Mouse (Mus musculus): ENCODE data around the gene Rec114.

GRCm38 (mm10) chr9:58613790-58614189 lies 130.0 kb downstream of the Rec114 start:
- TF ChIP-seq POLR2A (IDR thresholded peaks at IDR 0.05; ENCODE audit: low read depth, low read length) (no peak), CTCF (IDR thresholded peaks at IDR 0.05; ENCODE audit: borderline replicate concordance, insufficient read depth, low read length) (no peak)
